Mouse (Mus musculus): Measurements from ENCODE around the gene Isg15.

The Isg15 gene

DNA sequence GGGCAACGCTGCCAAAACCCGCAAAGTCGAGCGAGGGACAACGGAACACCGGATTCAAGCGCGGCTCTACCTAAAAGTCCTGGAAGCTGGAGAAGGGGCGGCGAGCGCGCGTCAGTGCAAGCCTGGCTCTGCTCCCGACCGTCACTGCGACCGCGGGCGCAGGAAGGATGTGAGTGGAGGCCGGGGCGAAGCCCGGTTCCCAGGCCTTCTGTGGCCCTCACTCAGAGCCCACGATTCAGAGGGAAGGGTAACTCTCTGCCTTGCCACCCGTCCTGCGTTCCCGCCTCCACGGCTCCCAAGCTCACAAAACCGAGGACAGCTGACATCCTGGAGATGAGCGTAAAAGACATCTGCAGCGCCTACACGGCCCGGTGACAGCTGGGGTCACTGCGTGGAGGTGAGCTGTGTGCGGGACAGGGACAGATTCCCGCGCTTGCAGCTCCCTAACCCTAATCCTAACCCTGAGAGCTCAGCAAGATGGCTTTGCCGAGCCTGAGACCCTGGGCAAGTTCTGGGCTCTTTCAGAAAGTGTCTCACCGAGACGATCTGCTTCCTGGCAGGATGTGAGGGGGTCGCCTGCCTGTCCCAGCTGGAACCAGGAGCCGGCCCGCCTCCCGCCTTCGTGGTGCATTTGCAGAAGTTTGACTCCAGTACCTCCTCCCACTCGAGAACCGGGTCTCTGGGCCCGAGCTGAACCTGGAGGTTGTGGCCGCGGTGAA, 3.0 kb upstream of the Isg15 start:
- peak; percentile 36 for DNase-seq (ENCODE audit: low read depth, low spot score)

DNA sequence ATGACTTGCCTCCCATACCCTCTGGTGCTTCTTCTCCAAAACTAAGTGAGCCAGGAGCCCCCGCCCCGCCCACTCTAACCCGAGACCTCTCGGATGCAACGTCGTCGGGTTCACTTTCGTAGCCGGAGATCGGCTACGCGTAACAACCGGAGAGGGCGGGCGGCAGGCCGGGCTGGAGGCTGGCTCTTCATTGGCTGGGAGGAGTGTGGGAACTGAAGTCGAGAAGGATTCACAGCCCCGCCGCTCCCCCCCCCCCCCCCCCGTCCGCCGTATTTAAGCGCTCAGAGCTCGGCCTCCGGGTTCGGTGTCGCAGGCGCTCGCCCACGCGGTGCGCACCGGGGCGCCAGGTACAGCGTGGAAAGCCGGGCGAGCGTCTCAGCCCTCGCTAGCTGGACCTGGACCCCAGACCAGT, 2.4 kb upstream of the Isg15 start, which contains the start of gene AW011738:
Gene AW011738, plus strand, starts transcription at position 304 of the 412 bp plus-strand sequence.
- peak; percentile 90 for DNase-seq (ENCODE audit: low read depth, low spot score)

DNA sequence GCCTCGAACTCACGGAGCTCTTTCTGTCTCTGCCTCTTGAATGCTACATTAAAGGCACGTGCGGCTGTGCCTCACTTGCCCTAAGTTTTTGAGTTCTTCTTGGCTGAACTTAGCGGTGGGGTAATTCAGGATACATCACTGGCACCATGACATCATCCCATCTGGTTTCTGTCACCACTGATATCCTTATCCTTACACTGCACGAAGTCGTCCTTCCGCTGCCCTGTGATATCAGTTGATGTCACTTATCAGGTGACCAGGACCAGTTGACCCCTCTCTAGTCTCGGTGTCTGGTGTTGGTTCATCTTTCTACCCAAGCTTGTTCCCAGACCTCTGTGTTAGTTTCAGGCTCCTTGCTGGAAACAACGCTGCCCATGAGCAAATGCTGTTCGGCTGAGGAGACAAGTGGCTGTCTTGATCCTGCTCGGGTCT, 1.9 kb upstream of the Isg15 start:
- DNase-seq (ENCODE audit: low read depth, low spot score) = peak; percentile 16

DNA sequence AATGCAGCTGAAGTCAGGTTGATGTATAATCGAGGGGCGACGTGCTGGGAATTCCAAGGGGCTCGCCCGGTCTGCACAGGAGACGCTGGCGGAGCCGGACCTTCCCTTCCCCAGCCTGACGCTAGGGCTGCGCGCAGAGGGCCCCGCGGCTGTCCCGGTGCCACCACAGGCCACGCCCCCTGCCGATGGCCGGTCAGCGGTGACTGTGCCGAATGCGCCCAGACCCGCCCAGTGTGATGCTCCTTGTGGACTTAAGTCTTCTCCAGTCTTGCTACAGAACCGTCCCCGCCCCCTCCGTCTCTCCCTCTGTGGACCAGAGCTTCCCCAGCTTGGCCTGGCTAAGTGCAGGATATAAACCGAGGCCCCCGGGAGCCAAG, 2.8 kb downstream of the Isg15 start:
- DNase-seq (ENCODE audit: low read depth, low spot score) = peak; percentile 89

DNA sequence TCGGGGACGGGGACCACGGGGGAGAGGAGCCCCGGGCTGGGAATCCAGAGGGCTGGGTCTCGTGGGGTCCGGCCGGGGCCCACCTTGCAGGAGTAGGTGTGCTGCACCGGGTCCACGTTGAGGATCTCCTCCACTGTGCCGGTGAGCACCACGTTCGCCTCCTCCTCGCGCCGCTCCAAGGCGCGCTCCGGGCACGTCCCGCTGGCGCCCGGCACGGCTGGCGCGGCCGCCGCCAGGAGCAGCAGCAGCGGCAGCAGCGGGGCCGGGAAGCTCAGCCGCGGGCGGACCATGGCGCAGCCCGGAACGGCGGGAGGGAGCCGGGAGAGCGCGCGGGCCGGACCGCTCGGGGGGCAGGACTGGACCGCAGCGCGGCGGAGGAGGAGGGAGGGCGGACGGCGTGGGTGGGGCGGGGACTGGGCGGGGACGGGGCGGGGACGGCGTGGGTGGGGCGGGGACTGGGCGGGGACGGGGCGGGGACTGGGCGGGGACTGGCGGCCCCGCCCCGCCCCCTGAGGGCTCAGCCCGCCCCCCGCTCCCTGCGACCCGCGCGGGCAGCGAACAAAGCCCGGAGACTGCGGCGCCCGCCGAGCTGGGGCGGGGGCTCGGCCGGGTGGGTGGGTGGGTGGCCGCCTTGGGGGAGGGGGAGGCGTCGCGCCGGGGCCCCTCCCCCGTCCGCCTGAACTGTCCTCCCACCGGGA, 3.3 kb downstream of the Isg15 start, which contains the start of gene Agrn:
Gene Agrn, minus strand, starts transcription at position 358 of the 698 bp plus-strand sequence.
- peak; percentile 75 for DNase-seq (ENCODE audit: low read depth, low spot score)

DNA sequence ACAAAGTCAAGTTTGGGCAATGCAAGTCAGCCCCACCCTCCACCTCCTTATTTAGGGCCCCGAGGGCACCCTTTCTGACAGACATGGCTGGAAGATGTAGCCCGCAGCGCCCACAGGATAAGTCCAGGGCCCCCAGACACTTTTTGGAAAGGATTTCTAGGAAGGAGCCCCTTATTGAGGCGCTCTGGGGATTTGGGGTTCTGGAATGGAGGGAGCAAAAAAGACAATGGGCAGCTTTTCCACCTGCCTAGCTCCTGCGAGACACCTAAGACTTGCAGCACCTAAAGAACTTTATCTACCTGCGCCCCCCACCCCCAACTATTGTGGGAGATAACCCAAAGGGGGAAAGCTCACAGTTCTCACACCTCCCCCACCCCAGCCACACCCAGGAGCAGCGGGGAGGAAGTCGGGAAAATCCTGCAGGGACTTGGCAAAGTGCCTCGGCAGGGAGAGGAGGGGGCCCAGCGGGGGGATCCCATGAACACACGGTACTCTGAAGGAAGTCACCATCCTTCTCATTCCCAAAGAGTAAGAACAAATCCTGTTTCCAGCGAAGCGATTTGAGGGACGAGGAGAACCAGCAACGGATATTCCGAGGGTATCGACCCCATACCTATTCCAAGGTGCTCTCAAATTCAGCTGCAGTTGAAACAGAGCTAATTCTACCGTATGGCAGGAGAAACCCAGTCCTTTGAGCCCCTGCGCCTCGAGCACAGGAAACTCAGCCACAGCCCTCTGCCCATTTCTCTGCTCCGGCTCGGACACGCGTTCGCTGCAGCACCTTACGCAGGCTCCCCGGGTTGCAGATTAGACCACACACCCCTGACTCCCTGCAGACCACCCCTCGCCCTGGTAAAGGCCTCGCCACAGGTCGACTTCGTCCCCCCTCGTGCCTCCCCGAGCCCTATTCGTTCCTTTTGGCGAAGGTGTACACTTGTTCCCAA, 4.4 kb downstream of the Isg15 start:
- peak; percentile 20 for DNase-seq (ENCODE audit: low read depth, low spot score)

DNA sequence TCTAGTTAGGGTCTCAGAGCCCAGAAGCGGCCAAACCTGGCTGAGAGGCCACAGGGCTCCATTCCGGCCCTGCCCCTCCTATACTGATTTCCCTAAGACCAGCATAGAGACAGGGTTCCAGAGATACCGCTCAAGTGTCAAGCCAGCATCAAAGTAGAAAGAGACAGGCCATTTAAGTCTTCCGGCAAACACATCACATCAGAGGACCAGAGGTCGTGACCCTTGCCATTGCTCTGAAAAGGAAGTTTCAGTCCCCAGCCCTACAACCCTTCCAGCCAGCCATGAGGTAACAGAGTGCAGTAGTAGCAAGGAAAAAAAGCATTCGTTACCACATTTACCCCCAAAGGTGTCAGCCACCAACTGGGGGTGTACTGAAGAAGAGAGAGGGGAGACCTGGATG, 6.3 kb downstream of the Isg15 start:
- no peak for DNase-seq (ENCODE audit: low read depth, low spot score)

DNA sequence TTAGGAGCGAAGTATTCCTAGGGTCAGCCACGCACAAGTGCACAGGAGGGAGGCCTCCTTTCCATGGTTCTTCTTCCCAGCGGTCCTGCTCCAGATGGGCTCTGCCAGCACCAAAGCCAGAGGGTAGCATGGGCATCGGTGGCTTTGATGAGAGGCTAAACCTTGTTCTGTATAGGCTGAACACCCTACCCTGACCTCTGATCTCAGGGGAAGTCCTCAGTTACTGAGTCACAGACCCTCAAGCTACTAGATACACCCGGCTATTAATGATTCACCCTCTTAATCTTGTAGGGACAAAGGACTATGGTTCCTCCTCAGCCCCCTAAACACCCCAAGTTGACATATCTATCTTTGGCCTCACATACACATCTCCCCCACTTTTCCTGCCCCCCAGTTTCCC, 6.7 kb downstream of the Isg15 start:
- DNase-seq (ENCODE audit: low read depth, low spot score) = no peak

DNA sequence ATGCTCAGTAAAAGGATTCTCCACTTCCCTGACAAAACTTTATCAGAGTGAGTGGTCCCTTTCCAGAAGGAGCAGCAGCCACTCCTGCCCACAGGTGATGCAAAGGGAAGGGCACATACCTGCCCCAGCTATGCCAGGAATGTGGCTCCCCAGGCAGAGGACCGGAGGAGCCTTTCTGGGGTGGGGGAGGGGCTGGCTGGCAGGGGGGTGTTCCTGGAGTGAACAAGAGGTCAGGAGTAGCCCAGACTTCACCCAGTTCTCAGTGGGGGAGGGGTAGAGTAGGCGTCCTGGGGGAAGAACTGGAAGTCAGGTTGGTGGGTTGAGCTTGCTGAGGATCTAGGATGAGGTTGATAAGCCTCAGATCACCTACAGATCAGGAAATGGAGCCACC, 7.4 kb downstream of the Isg15 start:
- DNase-seq (ENCODE audit: low read depth, low spot score) = no peak

DNA sequence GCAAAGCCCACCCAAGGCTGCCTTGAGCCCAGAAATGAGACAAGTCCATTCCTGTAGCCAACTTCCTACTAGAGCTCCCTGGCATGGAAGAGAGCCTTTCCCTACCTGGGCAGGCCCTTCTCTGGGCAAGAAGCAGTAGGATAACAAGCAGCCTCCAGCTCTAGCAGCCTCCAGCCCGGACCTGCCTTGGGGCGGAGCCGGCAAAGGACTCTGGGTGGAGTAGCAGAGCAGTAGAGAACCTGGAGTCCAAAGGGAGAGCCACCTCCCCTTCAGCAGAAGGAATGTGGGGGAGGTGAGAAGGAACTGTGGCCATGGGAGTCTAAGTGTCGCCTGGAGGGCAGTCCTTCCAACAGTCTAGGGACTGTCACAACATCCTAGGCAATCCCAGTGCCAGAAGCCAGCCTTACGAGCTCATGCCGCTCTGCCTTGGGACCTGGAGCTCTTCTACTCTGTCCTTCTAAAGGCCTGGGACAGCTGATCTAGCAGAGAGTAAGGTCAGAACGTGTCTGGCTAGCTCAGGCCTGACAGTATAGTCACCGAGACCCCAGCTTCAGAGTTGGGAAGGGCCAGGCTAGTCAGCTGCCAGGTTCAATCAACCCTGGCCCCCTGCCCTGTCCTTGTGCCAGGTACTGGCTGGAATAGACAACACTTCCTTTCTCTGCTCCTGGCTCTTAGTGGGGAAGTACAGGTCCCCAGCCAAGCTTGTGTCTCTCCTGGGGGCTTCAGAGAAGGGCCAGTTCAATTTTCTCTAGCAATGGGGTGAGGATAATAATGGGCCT, 8.0 kb downstream of the Isg15 start:
- no peak for DNase-seq (ENCODE audit: low read depth, low spot score)

DNA sequence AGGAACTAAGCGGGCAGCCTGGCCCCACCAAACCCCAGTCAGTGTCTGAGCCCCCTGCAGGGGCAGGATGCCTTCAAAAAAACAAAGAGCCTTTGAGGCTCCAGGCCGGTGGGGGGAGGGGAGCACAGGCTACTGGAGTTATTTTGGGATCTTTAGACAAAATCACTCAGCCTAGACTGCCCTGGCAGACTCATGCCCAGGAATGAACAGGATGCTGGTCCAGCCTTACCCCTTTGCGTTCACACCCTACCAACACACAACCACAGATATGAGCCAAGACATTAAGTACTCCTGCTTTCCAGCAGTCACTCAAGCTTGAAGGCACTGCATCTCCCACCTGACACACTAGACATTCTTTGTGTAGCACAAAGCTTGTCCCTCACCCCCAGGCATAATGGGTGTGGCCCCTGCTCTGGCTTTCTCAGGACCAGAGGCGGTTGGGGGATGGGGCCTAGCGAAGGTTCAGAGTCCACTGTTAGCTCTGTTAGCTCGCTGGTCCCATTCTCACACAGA, 11.8 kb downstream of the Isg15 start:
- peak; percentile 44 for DNase-seq (ENCODE audit: low read depth, low spot score)

DNA sequence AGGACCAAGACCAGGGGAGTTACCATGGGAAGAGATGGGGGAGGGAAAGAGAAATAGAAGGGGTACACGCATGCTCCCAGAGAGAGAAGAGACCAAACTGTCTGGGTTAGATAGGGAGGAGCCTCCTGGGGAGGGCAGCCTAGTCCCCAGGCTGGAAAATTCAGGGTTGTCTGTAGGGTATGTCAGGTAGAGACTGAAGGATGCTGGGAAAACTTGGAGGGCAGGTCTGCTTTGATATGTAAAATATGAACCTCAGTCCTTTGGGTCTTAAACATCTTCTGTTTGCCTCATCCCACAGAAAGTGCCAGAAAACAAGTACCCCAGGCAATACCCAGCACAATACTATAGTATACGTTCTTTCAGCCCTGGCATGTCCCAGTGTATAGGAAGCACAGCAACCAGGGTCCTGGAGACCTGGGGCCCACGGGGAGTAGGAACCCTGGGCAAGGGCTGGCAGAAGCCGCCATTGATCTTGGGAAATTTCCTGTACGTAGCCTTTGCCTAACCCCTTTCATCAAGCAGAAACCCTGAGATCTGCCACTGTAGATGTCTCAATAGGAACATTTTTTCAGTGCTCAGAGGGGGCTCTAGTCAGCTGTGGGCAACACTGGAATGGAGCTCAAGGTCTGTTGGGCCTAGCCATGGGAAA, 12.3 kb downstream of the Isg15 start:
- DNase-seq (ENCODE audit: low read depth, low spot score) = no peak

DNA sequence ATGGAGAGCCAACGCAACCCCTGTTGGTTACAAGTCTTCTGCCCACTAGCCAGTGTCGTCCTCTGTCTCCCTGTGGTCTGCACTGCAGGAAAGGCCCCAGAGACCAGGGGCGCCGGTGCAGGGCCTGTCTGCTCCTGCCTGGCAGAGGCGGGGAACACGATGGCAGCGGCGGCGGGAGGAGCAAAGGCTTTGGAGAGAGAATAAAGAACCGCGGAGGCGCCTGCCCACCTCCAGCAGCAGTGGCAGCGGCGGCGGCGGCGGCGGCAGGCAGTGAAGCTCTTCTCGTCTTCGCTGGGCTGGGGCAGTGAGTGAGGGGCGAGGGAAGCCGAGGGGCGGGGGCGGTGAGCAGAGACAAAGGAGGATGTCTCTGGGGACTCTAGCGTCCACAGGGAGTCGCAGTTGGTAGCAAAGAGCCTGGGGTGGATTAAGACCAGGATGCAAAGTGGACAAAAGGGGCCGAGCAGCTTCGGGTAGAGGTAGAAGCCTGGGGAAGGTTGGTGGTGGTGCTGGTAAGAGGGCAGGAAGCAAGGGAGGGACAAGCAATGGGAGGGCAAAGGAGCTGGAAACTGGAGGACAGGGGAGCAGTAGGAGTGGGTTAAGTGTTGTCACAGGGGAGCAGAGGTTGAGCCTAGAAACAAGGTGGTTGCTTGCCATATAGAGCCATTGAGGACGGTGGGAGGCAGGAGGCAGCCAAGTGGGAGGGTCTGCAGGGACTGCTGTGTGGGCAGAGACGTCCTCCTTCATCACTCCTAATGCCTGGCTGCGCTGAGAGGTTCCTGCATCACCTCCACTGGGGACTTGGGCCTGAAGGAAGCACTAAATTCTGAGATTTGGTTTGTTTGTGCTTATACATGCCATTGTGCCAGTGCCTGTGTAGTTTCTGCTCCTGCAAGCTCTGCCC, 14.4 kb downstream of the Isg15 start:
- peak; percentile 69 for DNase-seq (ENCODE audit: low read depth, low spot score)

DNA sequence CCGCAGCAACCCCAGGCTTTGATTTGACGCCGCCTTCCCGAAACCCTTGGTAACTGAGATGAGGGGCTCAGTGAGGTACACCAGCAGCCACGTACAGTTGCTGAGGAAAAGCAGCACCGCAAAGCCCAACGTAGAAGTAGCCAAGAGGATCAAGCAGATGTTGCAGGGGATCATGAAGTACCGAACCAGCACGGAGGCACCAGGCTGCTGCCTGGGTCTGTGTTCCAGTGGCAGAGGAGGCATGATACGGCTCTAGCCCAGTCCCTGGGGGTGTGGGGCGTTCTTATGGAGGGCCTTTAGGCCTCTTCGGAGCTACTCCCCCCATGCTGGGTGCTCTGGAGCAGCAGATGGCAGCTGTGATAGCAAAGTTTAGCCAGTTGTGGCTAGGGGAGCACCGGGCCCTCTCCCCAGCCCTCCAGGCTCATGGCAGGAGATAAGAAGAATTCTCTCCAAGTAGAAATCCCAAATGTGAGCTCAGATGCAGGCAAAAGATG, 15.1 kb downstream of the Isg15 start:
- DNase-seq (ENCODE audit: low read depth, low spot score) = peak; percentile 33

DNA sequence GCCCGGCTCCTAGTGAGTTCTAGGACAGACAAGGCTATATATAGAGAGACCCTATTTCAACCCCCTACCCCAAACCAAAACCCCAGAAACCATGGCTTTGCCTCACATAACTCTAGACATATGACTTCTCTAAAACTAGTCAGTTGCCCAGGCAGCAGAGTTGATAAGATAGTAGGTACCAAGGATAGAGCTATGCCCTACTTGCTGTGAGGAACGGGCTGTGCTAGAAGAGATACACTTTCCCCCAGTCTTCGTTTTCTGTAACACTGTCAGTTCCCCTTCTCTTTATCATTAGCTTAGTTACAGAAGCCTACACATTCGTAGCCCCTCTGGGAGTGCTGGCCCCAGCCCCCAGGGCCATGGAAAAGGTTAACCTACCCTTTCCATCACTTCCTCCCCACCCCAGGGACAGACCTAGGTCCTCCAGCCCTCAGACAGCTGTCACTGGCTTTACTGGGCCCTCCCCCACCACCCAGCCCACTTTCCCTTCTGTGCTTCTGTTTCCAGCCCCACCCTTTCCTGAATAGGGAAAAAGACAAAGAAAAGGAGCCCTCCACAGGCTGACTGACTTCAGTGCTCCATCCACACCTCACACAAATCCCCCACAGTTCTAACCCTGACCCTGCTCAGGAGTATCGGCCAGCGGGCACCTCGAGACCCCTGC, 16.2 kb downstream of the Isg15 start:
- peak; percentile 35 for DNase-seq (ENCODE audit: low read depth, low spot score)

DNA sequence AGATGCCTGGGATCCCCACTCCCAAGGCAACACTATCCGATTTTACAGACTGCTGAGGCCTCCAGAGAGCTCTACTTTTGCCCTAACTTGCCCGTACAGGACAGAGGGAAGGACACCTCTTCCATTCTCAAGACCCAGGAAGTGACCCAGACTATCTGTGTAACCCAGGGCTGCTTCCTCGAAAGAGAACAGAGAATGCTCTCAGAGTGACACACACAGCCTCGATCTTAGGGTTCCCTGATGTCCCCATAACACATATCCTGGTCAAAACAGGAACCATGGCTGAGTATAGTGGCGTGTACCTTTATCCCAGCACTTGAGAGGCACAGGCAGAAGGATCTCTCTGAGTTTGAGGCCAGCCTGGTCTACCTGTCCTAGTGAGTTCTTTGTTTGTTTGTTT, 16.9 kb downstream of the Isg15 start:
- DNase-seq (ENCODE audit: low read depth, low spot score) = no peak

DNA sequence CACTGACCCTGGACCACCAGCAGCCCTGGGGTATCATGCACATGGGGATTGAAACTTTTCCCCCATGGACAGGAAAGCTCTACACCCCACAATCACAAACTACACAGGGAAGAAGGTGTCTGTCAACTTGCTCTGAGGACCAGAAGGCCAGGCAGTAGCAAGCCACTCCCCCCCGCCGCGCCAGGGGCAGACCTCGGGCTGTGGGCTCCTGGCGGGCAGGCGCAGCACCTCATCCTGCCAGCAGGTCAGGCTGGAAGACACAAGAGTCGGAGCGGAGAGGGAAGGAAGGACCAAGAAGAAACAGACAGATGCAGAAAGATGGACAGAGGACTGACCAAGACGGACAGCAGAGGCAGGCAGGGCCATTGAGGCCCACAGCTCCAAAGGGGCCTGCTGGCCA, 23.0 kb downstream of the Isg15 start:
- DNase-seq (ENCODE audit: low read depth, low spot score) = no peak

DNA sequence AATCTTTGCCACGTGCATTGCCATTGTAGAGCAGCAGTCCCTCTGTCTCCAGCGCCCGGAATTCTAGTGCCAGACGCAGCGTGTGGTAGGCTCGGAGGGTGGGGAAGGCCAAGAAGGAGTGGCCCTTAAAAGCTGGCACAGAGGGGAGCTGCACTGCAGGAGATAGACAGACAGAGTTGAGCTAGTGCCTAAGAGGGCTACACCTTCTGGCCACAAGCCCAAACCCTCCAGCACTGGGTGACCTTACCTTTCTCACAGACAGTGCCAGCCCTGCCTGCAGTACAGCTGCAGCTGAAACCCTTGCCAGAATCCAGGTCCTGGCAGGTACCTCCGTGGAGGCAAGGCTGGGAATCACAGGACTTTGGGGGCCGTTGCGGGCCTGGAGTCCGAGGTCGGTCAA, 28.8 kb downstream of the Isg15 start:
- no peak for DNase-seq (ENCODE audit: low read depth, low spot score)

DNA sequence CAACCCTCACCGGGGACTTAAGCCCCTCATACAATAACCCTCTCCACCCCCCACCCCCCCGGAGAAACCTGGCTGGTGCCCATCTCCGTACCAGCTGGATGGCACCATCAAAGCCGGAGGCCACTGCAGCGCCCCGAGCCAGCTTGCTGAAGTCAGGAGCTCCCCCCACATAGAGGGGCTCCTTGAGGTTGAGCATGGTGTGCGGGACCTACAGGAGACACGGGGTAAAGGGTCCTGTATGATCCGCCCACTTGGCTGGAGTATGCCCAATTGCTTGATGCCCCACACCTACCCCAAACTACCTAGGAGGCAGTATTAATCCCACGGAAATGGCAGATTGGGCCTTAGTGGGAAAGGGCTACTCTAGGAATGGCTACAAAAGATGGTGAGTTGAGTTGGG, 31.5 kb downstream of the Isg15 start:
- no peak for DNase-seq (ENCODE audit: low read depth, low spot score)
